Comparison of ENCODE assay signal across 8 mouse cellular contexts in the genomic region with DNA sequence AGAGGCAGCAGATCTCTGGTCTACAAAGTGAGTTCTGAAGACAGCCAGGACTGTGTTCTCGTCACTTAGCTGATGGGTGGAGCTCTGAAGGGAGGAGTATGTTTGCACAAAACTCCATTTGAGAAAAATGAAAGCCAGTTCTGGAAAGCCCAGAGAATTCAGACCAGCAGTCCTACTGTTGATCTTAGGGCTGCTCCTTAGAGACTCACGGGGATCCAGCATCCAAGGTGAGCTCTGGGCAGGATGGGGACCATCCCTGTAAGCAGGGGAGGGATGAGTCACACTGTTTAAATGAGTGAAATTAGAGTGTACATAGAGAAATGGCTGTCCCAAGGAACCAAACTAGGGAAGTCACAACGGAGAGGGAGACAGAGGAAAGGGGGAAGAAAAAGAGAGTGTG. TPM values are rescaled to one million over a fixed set of nuclear protein-coding genes. Genes with fewer than 3 reads are reported as not detected.
A peak's percentile ranks its signal among the peaks of the same experiment; 100 is the strongest.
DNase-seq lines count a peak whose midpoint lies in the region; ATAC-seq and TF ChIP-seq lines count a peak whose summit lies in the region.

A gene (plus strand): TSS at position 102 of the 400 bp plus-strand sequence.

- no peaks in the 10 kb centered on the region for H3K27me3 ChIP-seq in cerebellum, adult 2 months (ENCODE audit: control insufficient read depth, insufficient read depth, low read length)
- no peaks in the 10 kb centered on the region for H3K27me3 ChIP-seq in heart, embryonic 10.5 days (ENCODE audit: insufficient read depth, poor library complexity, severe bottlenecking)
- H3K27me3 ChIP-seq in midbrain, embryonic 11.5 days (ENCODE audit: control insufficient read depth, insufficient read depth, low read length), result no peaks in the 10 kb centered on the region

- no peaks in the 10 kb centered on the region for H3K9me3 ChIP-seq in heart, embryonic 10.5 days
- no peaks in the 10 kb centered on the region for H3K9me3 ChIP-seq in midbrain, embryonic 11.5 days (ENCODE audit: control insufficient read depth, low read length)

- no peak within 1 kb of the TSS for H3K27ac ChIP-seq in cerebellum, adult 2 months (ENCODE audit: insufficient read depth, low read length)
- H3K27ac ChIP-seq in heart, embryonic 10.5 days, result peak within 1 kb of the TSS; percentile 60
- no peak within 1 kb of the TSS for H3K27ac ChIP-seq in midbrain, embryonic 11.5 days (ENCODE audit: low read depth, low read length)

- H3K9ac ChIP-seq in midbrain, embryonic 11.5 days (ENCODE audit: low read length), result peak within 1 kb of the TSS; percentile 62

- H3K36me3 ChIP-seq in heart, embryonic 10.5 days, result no peaks in the 10 kb centered on the region
- no peaks in the 10 kb centered on the region for H3K36me3 ChIP-seq in midbrain, embryonic 11.5 days (ENCODE audit: control insufficient read depth, insufficient read depth, low read length)

- no peaks in the 10 kb centered on the region for H3K4me1 ChIP-seq in cerebellum, adult 2 months (ENCODE audit: control insufficient read depth, insufficient read depth, low read length)
- peaks cover 3% of the 10 kb centered on the region; the same call in 1 of the 2 replicates for H3K4me1 ChIP-seq in heart, embryonic 10.5 days
- peaks cover 3% of the 10 kb centered on the region; the same call in 1 of the 2 replicates for H3K4me1 ChIP-seq in midbrain, embryonic 11.5 days (ENCODE audit: control insufficient read depth, insufficient read depth, low read length)

- H3K4me2 ChIP-seq in midbrain, embryonic 11.5 days, result peak within 1 kb of the TSS; percentile 53

- 12% methylated on average over 3 of the region's 3 CpGs for WGBS in cerebellum, adult 2 months
- 27% methylated on average over 3 of the region's 3 CpGs for WGBS in heart, embryonic 10.5 days
- WGBS in midbrain, embryonic 11.5 days, result 24% methylated on average over 3 of the region's 3 CpGs

- no peak for TF ChIP-seq POLR2A in cerebellum, adult 2 months (IDR thresholded peaks at IDR 0.05; ENCODE audit: borderline replicate concordance, insufficient read depth, low read length)

- ATAC-seq in midbrain, embryonic 11.5 days (ENCODE audit: low FRiP score), result peak; percentile 19; the same call in 1 of the 2 replicates

- peak within 1 kb of the TSS; percentile 53 for H3K4me3 ChIP-seq in cerebellum, adult 2 months (replicated peaks; ENCODE audit: insufficient read depth, low read depth, low read length)
- peak within 1 kb of the TSS; percentile 60 for H3K4me3 ChIP-seq in heart, embryonic 10.5 days
- peak within 1 kb of the TSS; percentile 27; the same call in 1 of the 2 replicates for H3K4me3 ChIP-seq in midbrain, embryonic 11.5 days (ENCODE audit: low read depth, low read length)

- no peak for DNase-seq in cerebellum, adult 2 months
- DNase-seq in cerebellum, postnatal 4 days (ENCODE audit: low spot score in 2 of 2), result no peak
- peak; percentile 17 for DNase-seq in adrenal gland, postnatal 14 days
- no peak for DNase-seq in heart, embryonic 10.5 days (ENCODE audit: low spot score)
- DNase-seq in kidney, postnatal 36 days, result peak; percentile 20 to 21
- peak; percentile 81 for DNase-seq in midbrain, embryonic 11.5 days (ENCODE audit: low spot score, missing footprints)
- DNase-seq in natural killer cell, adult 2 months (ENCODE audit: low spot score in 2 of 2), result no peak
- no peak for DNase-seq in spleen, postnatal 36 days (ENCODE audit: low spot score in 2 of 2)

- no peak for TF ChIP-seq CTCF in cerebellum, adult 2 months (IDR thresholded peaks at IDR 0.05; ENCODE audit: borderline replicate concordance, insufficient read depth, low read depth, low read length)

RNA-seq across cellular contexts. Expression of the gene that starts here (rescaled TPM):
- polyA plus RNA-seq in cerebellum, adult 2 months (2012; rRNA removed), result 2.0 and 2.1 TPM in 2 replicates
- total RNA-seq in adrenal gland, postnatal 14 days (2021), result 5.1 and 6.3 TPM in 2 replicates
- polyA plus RNA-seq in heart, embryonic 10.5 days (2016; fragmentation: Nextera tagmentation; extraction: Ambion mirVana), result 0.04 and 0.21 TPM in 2 replicates
- 0.15 and 0.20 TPM in 2 replicates for polyA plus RNA-seq in midbrain, embryonic 11.5 days (2014; fragmentation: Nextera tagmentation; extraction: Ambion mirVana)

Comparison
In these comparisons a context has a peak if more than half of its experiments do, and no peak if none do; other contexts are left out.
1. Peak in DNase-seq, ATAC-seq, H3K4me3 ChIP-seq, H3K9ac ChIP-seq and H3K4me2 ChIP-seq in midbrain, embryonic 11.5 days; RNA of the gene not detected or under 1 TPM.
2. DNase-seq: peak in adrenal gland, postnatal 14 days (single experiment) and kidney, postnatal 36 days (2 of 2); none in cerebellum, adult 2 months (0 of 2), cerebellum, postnatal 4 days (0 of 2), heart, embryonic 10.5 days (single experiment), natural killer cell, adult 2 months (0 of 2) and spleen, postnatal 36 days (0 of 2).
3. Peak in every context shown above with its lines, with median percentiles within 50 percentile points of each other: H3K4me3 ChIP-seq.